Comparison of ENCODE assay signal across 12 mouse cellular contexts in genomic region chr13:75771984-75772730, GRCm38 (mm10).
"Had no signal": no experiment of that assay in that cellular context is flagged by ENCODE, and none has a peak within 500 bp of the region (broad histone marks: within the 10 kb centered on the region; RNA-seq: fewer than 3 reads in every experiment).

No protein-coding gene starts in this region.

- H3K9ac ChIP-seq: limb, embryonic 13.5 days; liver, embryonic 14.5 days; midbrain, embryonic 15.5 days; neural tube, embryonic 12.5 days had no signal

- H3K4me3 ChIP-seq: layer of hippocampus, adult 2 months; limb, embryonic 13.5 days; midbrain, embryonic 15.5 days; neural tube, embryonic 12.5 days had no signal

- ATAC-seq: midbrain, embryonic 15.5 days had no signal

- H3K27ac ChIP-seq: kidney, postnatal 0 days; layer of hippocampus, adult 2 months; limb, embryonic 13.5 days; liver, embryonic 14.5 days; midbrain, embryonic 15.5 days; neural tube, embryonic 12.5 days had no signal

- DNase-seq: kidney, postnatal 36 days; left cerebral cortex, postnatal 4 days; lung, adult 18-20 months; right cerebral cortex, postnatal 4 days; thymus, postnatal 14 days had no signal

- H3K9me3 ChIP-seq: limb, embryonic 13.5 days; midbrain, embryonic 15.5 days; neural tube, embryonic 12.5 days had no signal

- H3K27me3 ChIP-seq: limb, embryonic 13.5 days; midbrain, embryonic 15.5 days; neural tube, embryonic 12.5 days had no signal

- H3K4me1 ChIP-seq: limb, embryonic 13.5 days; midbrain, embryonic 15.5 days; neural tube, embryonic 12.5 days had no signal

- H3K36me3 ChIP-seq: midbrain, embryonic 15.5 days; neural tube, embryonic 12.5 days had no signal

- H3K4me2 ChIP-seq: limb, embryonic 13.5 days; midbrain, embryonic 11.5 days; midbrain, embryonic 15.5 days; neural tube, embryonic 12.5 days had no signal
